Mouse (Mus musculus) MEL (cell line): ENCODE data around the gene Trim13.

Source experiments
- CHD1 ChIP-seq: IDR thresholded peaks from 2 replicates; pipeline ENCODE4 v1.6.1; 2012; ENCODE audit warnings: low read depth, mild to moderate bottlenecking, inconsistent platforms, low read length, improper control_type of control experiment
- CTCF ChIP-seq, 3 experiments: IDR thresholded peaks in 2 of 3; conservative IDR thresholded peaks in 1 of 3; 2 replicates each; pipeline ENCODE4 v1.5.1; 2011 to 2012; ENCODE audit warnings: low read length in 3 of 3, low read depth in 2 of 3, mild to moderate bottlenecking in 2 of 3, improper control_type of control experiment in 1 of 3, inconsistent platforms in 1 of 3, mixed read lengths in 1 of 3, moderate library complexity in 1 of 3; ENCODE audit not compliant: control insufficient read depth in 1 of 3, insufficient read depth in 1 of 3, poor library complexity in 1 of 3, severe bottlenecking in 1 of 3
- EP300 ChIP-seq, 2 experiments: IDR thresholded peaks; 2 replicates each; pipeline ENCODE4 v1.6.1; 2011; ENCODE audit warnings: improper control_type of control experiment in 2 of 2, low read length in 2 of 2, low read depth in 1 of 2, mild to moderate bottlenecking in 1 of 2
- GATA1 ChIP-seq: IDR thresholded peaks from 2 replicates; pipeline ENCODE4 v1.6.1; 2011; ENCODE audit warnings: low read depth, low read length, improper control_type of control experiment
- MAX ChIP-seq: IDR thresholded peaks from 2 replicates; pipeline ENCODE4 v1.6.1; 2011; ENCODE audit warnings: low read length, improper control_type of control experiment
- MYC ChIP-seq: IDR thresholded peaks from 2 replicates; pipeline ENCODE4 v1.6.1; 2011; ENCODE audit warnings: low read depth, mild to moderate bottlenecking, low read length, improper control_type of control experiment, moderate library complexity
- POLR2A ChIP-seq, 2 experiments: IDR thresholded peaks; 2 replicates each; pipeline ENCODE4 v1.6.1; 2011 to 2012; ENCODE audit warnings: low read length in 2 of 2, mild to moderate bottlenecking in 2 of 2, control low read depth in 1 of 2, improper control_type of control experiment in 1 of 2, low read depth in 1 of 2, moderate library complexity in 1 of 2; ENCODE audit not compliant: control insufficient read depth in 1 of 2, insufficient read depth in 1 of 2, poor library complexity in 1 of 2
- RAD21 ChIP-seq: IDR thresholded peaks from 2 replicates; pipeline ENCODE4 v1.6.1; 2011; ENCODE audit warnings: mild to moderate bottlenecking, low read depth, low read length, improper control_type of control experiment
- ZMIZ1 ChIP-seq: IDR thresholded peaks from 2 replicates; pipeline ENCODE4 v1.6.1; 2012; ENCODE audit warnings: low read depth, mild to moderate bottlenecking, inconsistent platforms, low read length, improper control_type of control experiment, moderate library complexity

- TF ChIP-seq CTCF (IDR thresholded peaks at IDR 0.05 in 2 of 3, conservative IDR thresholded peaks at IDR 0.05 in 1 of 3; ENCODE audit: control insufficient read depth in 1 of 3, insufficient read depth in 1 of 3, low read depth in 2 of 3, low read length in 3 of 3, poor library complexity in 1 of 3, severe bottlenecking in 1 of 3) (no peak), POLR2A (IDR thresholded peaks at IDR 0.05; ENCODE audit: control insufficient read depth in 1 of 2, insufficient read depth in 1 of 2, low read depth in 1 of 2, low read length in 2 of 2, poor library complexity in 1 of 2) (no peak), EP300 (IDR thresholded peaks at IDR 0.05; ENCODE audit: low read depth in 1 of 2, low read length in 2 of 2) (no peak), MYC (no peak), CHD1 (no peak), ZMIZ1 (no peak), RAD21 (no peak), GATA1 (no peak), MAX (no peak)
Measured at GRCm38 (mm10) chr14:61559856-61560255, 38.2 kb upstream of the Trim13 start.
